Mouse (Mus musculus): ENCODE measurements around the gene Fgd3. TPM values are rescaled to one million over a fixed set of nuclear protein-coding genes. Genes with fewer than 3 reads are reported as not detected.

The Fgd3 gene
- total and polyA plus RNA-seq, 3 experiments, result 8.7 to 16.1 (median 14.5) TPM

DNA sequence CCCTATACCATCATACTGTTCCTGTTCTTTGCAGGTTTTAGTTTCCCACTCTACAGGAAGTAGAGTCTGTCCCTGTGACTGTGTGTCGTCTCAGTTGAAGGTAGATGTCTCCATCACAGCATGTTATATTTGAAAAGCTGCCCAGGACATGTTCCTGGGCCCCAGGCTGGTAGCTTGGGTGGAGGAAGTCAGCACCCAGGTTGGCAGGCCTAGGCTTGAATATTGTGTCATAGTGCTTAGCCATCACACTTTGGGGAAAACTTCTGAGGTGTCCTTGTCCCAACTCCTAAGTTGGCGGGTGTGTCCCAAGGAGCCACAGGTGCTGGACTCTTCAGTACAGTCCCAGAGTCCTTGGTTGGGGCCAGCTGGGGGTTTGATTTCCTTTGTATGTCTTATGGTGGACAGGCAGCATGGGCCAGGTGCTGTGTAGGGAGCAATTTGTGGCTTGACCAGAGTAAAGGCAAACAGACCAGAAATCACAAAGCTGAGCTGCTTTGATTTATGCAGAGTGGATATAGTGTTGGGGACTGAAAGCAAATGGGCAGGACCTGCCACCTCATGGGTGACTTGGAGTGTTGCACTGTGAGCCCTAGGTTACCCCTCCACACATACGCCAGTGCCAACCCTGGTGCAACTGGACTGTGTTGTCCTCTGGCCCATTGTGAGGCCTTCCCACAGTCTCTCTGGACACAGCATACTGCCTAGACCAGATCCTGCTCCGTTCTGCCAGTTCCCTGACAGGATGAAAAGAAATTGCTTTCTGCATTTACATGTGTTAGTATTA is 47.7 kb upstream of the Fgd3 start:
- dilution Hi-C loops (cut with MboI; ENCODE audit: extremely low pct_ligation_motif_present, extremely low pct_unique_long_range_greater_than_20kb, low sequenced_read_pairs), result no loop called here

GRCm38 (mm10) chr13:49364716-49365115 is 44.6 kb upstream of the Fgd3 start:
- in situ Hi-C loops (cut with MboI; ENCODE audit: low pct_ligation_motif_present, low pct_unique_long_range_greater_than_20kb, low sequenced_read_pairs) (no loop called here), dilution Hi-C loops (cut with MboI; ENCODE audit: extremely low pct_ligation_motif_present, extremely low pct_unique_long_range_greater_than_20kb, low sequenced_read_pairs) (no loop called here)
- Histone ChIP-seq H3K79me2 (replicated peaks; ENCODE audit: control insufficient read depth, extremely low read depth, insufficient read depth, poor library complexity, severe bottlenecking) (no peaks in the 10 kb centered on the region), H3K4me1 (ENCODE audit: control insufficient read depth in 1 of 2, insufficient read depth in 2 of 2) (peaks cover 9 to 56% of the 10 kb centered on the region in 2 experiments), H3K36me3 (replicated peaks in 1 of 2; ENCODE audit: control insufficient read depth in 1 of 2, insufficient read depth in 1 of 2, low read length in 1 of 2) (peaks cover 6 to 23% of the 10 kb centered on the region in 2 experiments), H3K27ac (ENCODE audit: insufficient read depth, low read depth) (no peak overlapping the region), H3K27me3 (replicated peaks) (no peaks in the 10 kb centered on the region), H3K4me3 (replicated peaks in 1 of 3; ENCODE audit: low read depth in 2 of 3, low read length in 2 of 3, poor library complexity in 1 of 3) (no peak overlapping the region), H3K9me3 (replicated peaks; ENCODE audit: low read length) (no peaks in the 10 kb centered on the region), H3K4me2 (ENCODE audit: insufficient read depth, low read depth, poor library complexity, severe bottlenecking) (no peak overlapping the region), H3K9ac (ENCODE audit: insufficient read depth, low read depth) (no peak overlapping the region)
- no peak for DNase-seq (ENCODE audit: extremely low read depth)
- TF ChIP-seq RCOR1 (conservative IDR thresholded peaks at IDR 0.05; ENCODE audit: low read depth, low read length) (no peak), UBTF (IDR thresholded peaks at IDR 0.05; ENCODE audit: low read depth, low read length) (no peak), TCF12 (IDR thresholded peaks at IDR 0.05; ENCODE audit: low read depth, low read length) (no peak), KAT2A (IDR thresholded peaks at IDR 0.05; ENCODE audit: insufficient replicate concordance, low read length) (no peak), GABPA (IDR thresholded peaks at IDR 0.05; ENCODE audit: insufficient replicate concordance, low read depth, low read length) (no peak), MAZ (IDR thresholded peaks at IDR 0.05; ENCODE audit: low read depth, low read length) (no peak)

More for the DNA sequence above, 47.7 kb upstream of the Fgd3 start:
- Histone ChIP-seq H3K27me3 (replicated peaks) (no peaks in the 10 kb centered on the region), H3K27ac (ENCODE audit: insufficient read depth, low read depth) (no peak overlapping the region), H3K9ac (ENCODE audit: insufficient read depth, low read depth) (no peak overlapping the region), H3K36me3 (replicated peaks in 1 of 2; ENCODE audit: control insufficient read depth in 1 of 2, insufficient read depth in 1 of 2, low read length in 1 of 2) (peaks cover 8 to 38% of the 10 kb centered on the region in 2 experiments), H3K79me2 (replicated peaks; ENCODE audit: control insufficient read depth, extremely low read depth, insufficient read depth, poor library complexity, severe bottlenecking) (no peaks in the 10 kb centered on the region), H3K9me3 (replicated peaks; ENCODE audit: low read length) (no peaks in the 10 kb centered on the region), H3K4me3 (replicated peaks in 1 of 3; ENCODE audit: low read depth in 2 of 3, low read length in 2 of 3, poor library complexity in 1 of 3) (no peak overlapping the region), H3K4me2 (ENCODE audit: insufficient read depth, low read depth, poor library complexity, severe bottlenecking) (no peak overlapping the region), H3K4me1 (ENCODE audit: control insufficient read depth in 1 of 2, insufficient read depth in 2 of 2) (peaks cover 23 to 76% of the 10 kb centered on the region in 2 experiments)
- in situ Hi-C loops (cut with MboI; ENCODE audit: low pct_ligation_motif_present, low pct_unique_long_range_greater_than_20kb, low sequenced_read_pairs), result no loop called here
- TF ChIP-seq RAD21 (IDR thresholded peaks at IDR 0.05; ENCODE audit: low read depth, low read length), result peak; percentile 14
- no peak for TF ChIP-seq POLR2AphosphoS2 (IDR thresholded peaks at IDR 0.05; ENCODE audit: low read depth, low read length)
- DNase-seq (ENCODE audit: extremely low read depth), result no peak

DNA sequence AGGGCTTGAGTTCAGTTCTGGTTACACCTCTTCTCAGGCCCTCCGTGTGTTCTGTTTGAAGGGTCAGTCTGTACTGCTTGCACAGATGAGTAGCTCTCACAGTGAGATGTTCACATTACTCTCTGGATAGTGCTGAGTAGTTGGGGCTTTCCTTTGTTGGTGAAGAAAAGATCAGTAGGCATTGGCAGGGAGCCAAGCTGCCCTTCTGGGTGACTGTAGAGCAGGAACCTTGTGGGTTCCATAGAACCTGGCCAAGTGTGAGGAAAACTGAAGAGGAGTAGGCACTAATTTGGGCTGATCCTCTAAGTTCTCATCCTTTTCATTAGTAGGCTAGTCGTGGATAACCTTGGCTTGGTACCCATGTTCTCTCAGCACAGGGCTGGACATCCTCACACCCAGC is 42.7 kb upstream of the Fgd3 start:
- H3K79me2 ChIP-seq (replicated peaks; ENCODE audit: control insufficient read depth, extremely low read depth, insufficient read depth, poor library complexity, severe bottlenecking), result no peaks in the 10 kb centered on the region
- peaks cover 0 to 37% of the 10 kb centered on the region in 2 experiments; a peak in 3 of 4 replicates for H3K4me1 ChIP-seq (ENCODE audit: control insufficient read depth in 1 of 2, insufficient read depth in 2 of 2)
- TF ChIP-seq RAD21 (IDR thresholded peaks at IDR 0.05; ENCODE audit: low read depth, low read length), result no peak
- no peak for TF ChIP-seq RCOR1 (conservative IDR thresholded peaks at IDR 0.05; ENCODE audit: low read depth, low read length)
- TF ChIP-seq CHD2 (IDR thresholded peaks at IDR 0.05; ENCODE audit: low read length), result no peak
- TF ChIP-seq TBP (conservative IDR thresholded peaks at IDR 0.05; ENCODE audit: low read depth, low read length), result no peak
- TF ChIP-seq JUN (IDR thresholded peaks at IDR 0.05; ENCODE audit: insufficient read depth, low read depth, low read length), result no peak
- TF ChIP-seq USF1 (IDR thresholded peaks at IDR 0.05; ENCODE audit: low read depth, low read length), result no peak
- no peak for TF ChIP-seq ZKSCAN1 (IDR thresholded peaks at IDR 0.05; ENCODE audit: borderline replicate concordance, low read depth, low read length)
- no peak for TF ChIP-seq ZMIZ1 (IDR thresholded peaks at IDR 0.05; ENCODE audit: low read depth, low read length)
- TF ChIP-seq USF2 (conservative IDR thresholded peaks at IDR 0.05; ENCODE audit: low read depth, low read length), result no peak
- no peak for TF ChIP-seq EP300 (IDR thresholded peaks at IDR 0.05; ENCODE audit: low read length)
- no peak for DNase-seq (ENCODE audit: extremely low read depth)
- peaks cover 0 to 23% of the 10 kb centered on the region in 2 experiments for H3K36me3 ChIP-seq (replicated peaks in 1 of 2; ENCODE audit: control insufficient read depth in 1 of 2, insufficient read depth in 1 of 2, low read length in 1 of 2)
- in situ Hi-C loops (cut with MboI; ENCODE audit: low pct_ligation_motif_present, low pct_unique_long_range_greater_than_20kb, low sequenced_read_pairs) (no loop called here), dilution Hi-C loops (cut with MboI; ENCODE audit: extremely low pct_ligation_motif_present, extremely low pct_unique_long_range_greater_than_20kb, low sequenced_read_pairs) (no loop called here)
- no peak overlapping the region for H3K9ac ChIP-seq (ENCODE audit: insufficient read depth, low read depth)
- H3K27me3 ChIP-seq (replicated peaks), result no peaks in the 10 kb centered on the region
- no peak overlapping the region for H3K4me3 ChIP-seq (replicated peaks in 1 of 3; ENCODE audit: low read depth in 2 of 3, low read length in 2 of 3, poor library complexity in 1 of 3)
- H3K27ac ChIP-seq (ENCODE audit: insufficient read depth, low read depth), result no peak overlapping the region
- no peaks in the 10 kb centered on the region for H3K9me3 ChIP-seq (replicated peaks; ENCODE audit: low read length)
- H3K4me2 ChIP-seq (ENCODE audit: insufficient read depth, low read depth, poor library complexity, severe bottlenecking), result no peak overlapping the region
